Mouse (Mus musculus): Measurements from ENCODE around the gene Dscaml1.

- no peak for TF ChIP-seq EP300 (IDR thresholded peaks at IDR 0.05; ENCODE audit: low read depth in 1 of 2, low read length in 2 of 2)
- no peak for TF ChIP-seq MYB (IDR thresholded peaks at IDR 0.05; ENCODE audit: low read depth, low read length)
- no peak for TF ChIP-seq TBP (IDR thresholded peaks at IDR 0.05; ENCODE audit: low read depth, low read length)
- no peak for TF ChIP-seq CTCF (IDR thresholded peaks at IDR 0.05 in 2 of 3, conservative IDR thresholded peaks at IDR 0.05 in 1 of 3; ENCODE audit: control insufficient read depth in 1 of 3, insufficient read depth in 1 of 3, low read depth in 2 of 3, low read length in 3 of 3, poor library complexity in 1 of 3, severe bottlenecking in 1 of 3)
- no peak for TF ChIP-seq MAX (IDR thresholded peaks at IDR 0.05; ENCODE audit: low read length)
- TF ChIP-seq ZMIZ1 (IDR thresholded peaks at IDR 0.05; ENCODE audit: low read depth, low read length) = no peak
- TF ChIP-seq MEF2A (IDR thresholded peaks at IDR 0.05; ENCODE audit: extremely low read depth, insufficient replicate concordance, low read depth, low read length, poor library complexity, severe bottlenecking) = no peak
- no peak for TF ChIP-seq USF2 (IDR thresholded peaks at IDR 0.05; ENCODE audit: borderline replicate concordance in 1 of 2, insufficient read depth in 1 of 2, low read depth in 1 of 2, low read length in 2 of 2)
Observed at GRCm38 (mm10) chr9:45715387-45715786, 289.0 kb downstream of the Dscaml1 start.
